ENCODE assay signal across 12 mouse cellular contexts in genomic region chr9:115364919-115365861, GRCm38 (mm10). TPM values are rescaled to one million over a fixed set of nuclear protein-coding genes. Genes with fewer than 3 reads are reported as not detected.
DNase-seq lines count a peak whose midpoint lies in the region; ATAC-seq and TF ChIP-seq lines count a peak whose summit lies in the region.
"Had no signal": no experiment of that assay in that cellular context is flagged by ENCODE, and none has a peak within 500 bp of the region (broad histone marks: within the 10 kb centered on the region; RNA-seq: fewer than 3 reads in every experiment).

No protein-coding gene starts in this region.

- no peaks in the 10 kb centered on the region for H3K9me3 ChIP-seq in hindbrain, postnatal 0 days (ENCODE audit: low read length)
- H3K9me3 ChIP-seq in hindbrain, embryonic 12.5 days (replicated peaks): peaks cover 9% of the 10 kb centered on the region; the same call in 1 of the 2 replicates
- no peaks in the 10 kb centered on the region for H3K9me3 ChIP-seq in kidney, postnatal 0 days (replicated peaks; ENCODE audit: low read length)
- H3K9me3 ChIP-seq: embryonic facial prominence, embryonic 12.5 days; hindbrain, embryonic 15.5 days had no signal

- DNase-seq in hindbrain, postnatal 0 days (ENCODE audit: low spot score): no peak
- peak; percentile 23 for DNase-seq in 416B (ENCODE audit: low read depth)
- no peak for DNase-seq in Patski (ENCODE audit: low read depth, low spot score)
- DNase-seq in kidney, postnatal 0 days (ENCODE audit: low spot score): no peak
- DNase-seq in retina, postnatal 1 day: no peak
- no peak for DNase-seq in layer of hippocampus, adult 18-20 months (ENCODE audit: low spot score in 2 of 2)
- DNase-seq in adrenal gland, postnatal 4 days (ENCODE audit: low spot score in 2 of 2): no peak
- DNase-seq: cerebellum, adult 11-12 months had no signal

- H3K4me2 ChIP-seq in hindbrain, postnatal 0 days (ENCODE audit: low read depth, low read length): no peak overlapping the region
- H3K4me2 ChIP-seq in hindbrain, embryonic 12.5 days (replicated peaks): no peak overlapping the region
- H3K4me2 ChIP-seq in kidney, postnatal 0 days (ENCODE audit: low read length): no peak overlapping the region
- H3K4me2 ChIP-seq: embryonic facial prominence, embryonic 12.5 days; heart, embryonic 12.5 days; hindbrain, embryonic 15.5 days had no signal

- WGBS in hindbrain, postnatal 0 days: 91% methylated on average over 16 of the region's 16 CpGs
- 92% methylated on average over 16 of the region's 16 CpGs for WGBS in hindbrain, embryonic 12.5 days
- WGBS in kidney, postnatal 0 days: 83% methylated on average over 16 of the region's 16 CpGs

- in situ Hi-C loops in Patski (cut with MboI; ENCODE audit: low pct_unique_long_range_greater_than_20kb): no loop called here

- H3K27ac ChIP-seq in hindbrain, postnatal 0 days: no peak overlapping the region
- H3K27ac ChIP-seq in hindbrain, embryonic 12.5 days: no peak overlapping the region
- no peak overlapping the region for H3K27ac ChIP-seq in kidney, postnatal 0 days
- H3K27ac ChIP-seq: embryonic facial prominence, embryonic 12.5 days; hindbrain, embryonic 15.5 days had no signal

- H3K4me1 ChIP-seq in hindbrain, postnatal 0 days (ENCODE audit: insufficient read depth, low read length): no peaks in the 10 kb centered on the region
- no peaks in the 10 kb centered on the region for H3K4me1 ChIP-seq in hindbrain, embryonic 12.5 days
- H3K4me1 ChIP-seq in kidney, postnatal 0 days (replicated peaks; ENCODE audit: insufficient read depth, low read length): no peaks in the 10 kb centered on the region
- H3K4me1 ChIP-seq: embryonic facial prominence, embryonic 12.5 days; heart, embryonic 12.5 days; hindbrain, embryonic 15.5 days had no signal

- CTCF ChIA-PET in Patski (lab: Charles Lee): no interaction called here

- no peak overlapping the region for H3K4me3 ChIP-seq in hindbrain, postnatal 0 days (ENCODE audit: low read length)
- H3K4me3 ChIP-seq in hindbrain, embryonic 12.5 days: no peak overlapping the region
- no peak overlapping the region for H3K4me3 ChIP-seq in kidney, postnatal 0 days (replicated peaks; ENCODE audit: low read depth, low read length)
- H3K4me3 ChIP-seq: embryonic facial prominence, embryonic 12.5 days; heart, embryonic 12.5 days; hindbrain, embryonic 15.5 days had no signal

- ATAC-seq in hindbrain, postnatal 0 days: no peak
- no peak for ATAC-seq in hindbrain, embryonic 12.5 days (ENCODE audit: low FRiP score)
- ATAC-seq in Patski: no peak
- ATAC-seq in kidney, postnatal 0 days (replicated peaks; ENCODE audit: low FRiP score, low read depth): no peak

- POLR2A ChIA-PET in Patski (lab: Charles Lee): no interaction called here

- H3K9ac ChIP-seq in hindbrain, postnatal 0 days (replicated peaks; ENCODE audit: low read length): no peak overlapping the region
- H3K9ac ChIP-seq in hindbrain, embryonic 12.5 days: no peak overlapping the region
- H3K9ac ChIP-seq in kidney, postnatal 0 days (ENCODE audit: low read depth, low read length): no peak overlapping the region
- H3K9ac ChIP-seq: embryonic facial prominence, embryonic 12.5 days; heart, embryonic 12.5 days; hindbrain, embryonic 15.5 days had no signal

- 0 out of 2 replicates have a peak, but pooled peaks have one; percentile 11 for TF ChIP-seq CTCF in hindbrain, postnatal 0 days (IDR thresholded peaks at IDR 0.05; ENCODE audit: low read depth)
- TF ChIP-seq CTCF in Patski (IDR thresholded peaks at IDR 0.05): peak; percentile 39
- peak; percentile 27; the same call in 1 of the 2 replicates for TF ChIP-seq CTCF in kidney, postnatal 0 days (IDR thresholded peaks at IDR 0.05; ENCODE audit: low read depth)

- H3K36me3 ChIP-seq in hindbrain, postnatal 0 days (ENCODE audit: insufficient read depth, low read length): no peaks in the 10 kb centered on the region
- no peaks in the 10 kb centered on the region for H3K36me3 ChIP-seq in hindbrain, embryonic 12.5 days
- no peaks in the 10 kb centered on the region for H3K36me3 ChIP-seq in kidney, postnatal 0 days (ENCODE audit: insufficient read depth, low read length)
- H3K36me3 ChIP-seq: embryonic facial prominence, embryonic 12.5 days; heart, embryonic 12.5 days; hindbrain, embryonic 15.5 days had no signal

- no peaks in the 10 kb centered on the region for H3K27me3 ChIP-seq in hindbrain, postnatal 0 days (ENCODE audit: insufficient read depth, low read length)
- no peaks in the 10 kb centered on the region for H3K27me3 ChIP-seq in hindbrain, embryonic 12.5 days
- H3K27me3 ChIP-seq in Patski: peaks cover under 1% of the 10 kb centered on the region
- no peaks in the 10 kb centered on the region for H3K27me3 ChIP-seq in kidney, postnatal 0 days (ENCODE audit: insufficient read depth, low read length)
- H3K27me3 ChIP-seq: embryonic facial prominence, embryonic 12.5 days; heart, embryonic 12.5 days; hindbrain, embryonic 15.5 days had no signal

RNA-seq across cellular contexts. Expression of gene Stt3b, which starts 55.0 kb away (rescaled TPM):
- 92.0 and 111 TPM in 2 replicates for total RNA-seq in hindbrain, postnatal 0 days (2014; rRNA removed)
- 66.0 and 66.8 TPM in 2 replicates for polyA plus RNA-seq in hindbrain, postnatal 0 days (2015; fragmentation: Nextera tagmentation; extraction: Ambion mirVana)
- 122 and 123 TPM in 2 replicates for polyA plus RNA-seq in hindbrain, embryonic 12.5 days (2016; fragmentation: Nextera tagmentation; extraction: Ambion mirVana)
- 134 TPM for polyA plus RNA-seq in Patski (2021)
- 72.0 and 75.4 TPM in 2 replicates for polyA plus RNA-seq in kidney, postnatal 0 days (2015; fragmentation: Nextera tagmentation; extraction: Ambion mirVana)
- total RNA-seq in layer of hippocampus, adult 18-20 months (2021): 10 to 100 TPM; 79.2 to 81.0 TPM
- 100 to 1,000 TPM; 126 to 127 TPM for total RNA-seq in adrenal gland, postnatal 4 days (2021)
